Mouse (Mus musculus) embryonic facial prominence, embryonic 15.5 days (tissue): ENCODE data around the gene Nfe2l1. TPM values are rescaled to one million over a fixed set of nuclear protein-coding genes. Genes with fewer than 3 reads are reported as not detected.
"Not testable (repeated sequence)": the region's sequence is repeated elsewhere in the genome, so short reads cannot be mapped to it uniquely, and the experiment has no call there.

Experiments used
- ATAC-seq: fragments of 200-750 bp; cut with Nextera tagmentation; 2 replicates; pipeline ENCODE4 v1.8.0; 2017; ENCODE audit warnings: low read depth, moderate TSS enrichment; ENCODE audit not compliant: insufficient number of reproducible peaks, low FRiP score, low TSS enrichment
- H3K27ac ChIP-seq: fragments of 300-500 bp; sonication (generic); replicated peaks from 2 replicates; pipeline ENCODE4 v1.5.1; 2015; ENCODE audit warnings: mild to moderate bottlenecking, inconsistent platforms
- H3K27me3 ChIP-seq: fragments of 300-500 bp; sonication (generic); 2 replicates; pipeline ENCODE4 v1.6.1; 2015; ENCODE audit warnings: inconsistent platforms
- H3K36me3 ChIP-seq: fragments of 300-500 bp; sonication (generic); 2 replicates; pipeline ENCODE4 v1.6.1; 2015; ENCODE audit warnings: mild to moderate bottlenecking, inconsistent platforms
- H3K4me1 ChIP-seq: fragments of 300-500 bp; sonication (generic); 2 replicates; pipeline ENCODE4 v1.6.1; 2015; ENCODE audit warnings: inconsistent platforms
- H3K4me2 ChIP-seq: fragments of 300-500 bp; sonication (generic); replicated peaks from 2 replicates; pipeline ENCODE4 v1.6.1; 2015; ENCODE audit warnings: mild to moderate bottlenecking, inconsistent platforms
- H3K4me3 ChIP-seq: fragments of 300-500 bp; sonication (generic); replicated peaks from 2 replicates; pipeline ENCODE4 v1.5.1; 2015; ENCODE audit warnings: mild to moderate bottlenecking, inconsistent platforms
- H3K9ac ChIP-seq: fragments of 300-500 bp; sonication (generic); 2 replicates; pipeline ENCODE4 v1.6.1; 2015; ENCODE audit warnings: inconsistent platforms
- H3K9me3 ChIP-seq: fragments of 300-500 bp; sonication (generic); replicated peaks from 2 replicates; pipeline ENCODE4 v1.6.1; 2016; ENCODE audit warnings: inconsistent platforms
- WGBS: fragments of 180-500 bp; shearing (Covaris S2); methylation state at CpG from one replicate; pipeline ENCODE4 v1.1.7; 2015; 5-methylcytosine and 5-hydroxymethylcytosine counted together
- polyA plus RNA-seq: library from polyadenylated mRNA; unstranded; fragments of >200 nt; fragmentation: Nextera tagmentation; extraction: Ambion mirVana; gene quantifications from 2 replicates; pipeline ENCODE4 v1.2.1, GENCODE M21; 2015

Nfe2l1 gene
- polyA plus RNA-seq, 1 experiment from 2014 or later: 71.7 TPM

GRCm38 (mm10) chr11:96796081-96796480, 33.7 kb downstream of the Nfe2l1 start:
- Histone ChIP-seq H3K9ac (no peak overlapping the region), H3K36me3 (peaks cover 32% of the 10 kb centered on the region), H3K4me2 (no peak overlapping the region), H3K27me3 (no peaks in the 10 kb centered on the region), H3K4me1 (peaks cover 13% of the 10 kb centered on the region), H3K4me3 (no peak overlapping the region), H3K9me3 (no peaks in the 10 kb centered on the region), H3K27ac (no peak overlapping the region)
- 98% methylated on average over 2 of the region's 2 CpGs for WGBS
- ATAC-seq: no peak

- Histone ChIP-seq H3K4me1 (peaks cover 17% of the 10 kb centered on the region), H3K9me3 (no peaks in the 10 kb centered on the region), H3K4me3 (no peak overlapping the region), H3K36me3 (peaks cover 26% of the 10 kb centered on the region), H3K4me2 (no peak overlapping the region), H3K9ac (no peak overlapping the region), H3K27me3 (no peaks in the 10 kb centered on the region), H3K27ac (no peak overlapping the region)
- WGBS: 92% methylated on average over 13 of the region's 13 CpGs
- no peak for ATAC-seq
These were observed 34.3 kb downstream of the Nfe2l1 start for GRCm38 (mm10) chr11:96795491-96795890.

GRCm38 (mm10) chr11:96790681-96791080, 39.1 kb downstream of the Nfe2l1 start:
- no peak for ATAC-seq
- no peak overlapping the region for H3K27ac ChIP-seq
- no peaks in the 10 kb centered on the region for H3K27me3 ChIP-seq
- H3K36me3 ChIP-seq: peaks cover 4% of the 10 kb centered on the region
- H3K9me3 ChIP-seq: no peaks in the 10 kb centered on the region
- H3K4me3 ChIP-seq: peak overlapping the region; percentile 97; the same call in 1 of the 2 replicates
- H3K9ac ChIP-seq: no peak overlapping the region
- WGBS: 4% methylated on average over 1 of the region's 1 CpGs
- peaks cover 24% of the 10 kb centered on the region for H3K4me1 ChIP-seq
- peak overlapping the region; percentile 74 for H3K4me2 ChIP-seq

GRCm38 (mm10) chr11:96789990-96790389, 39.8 kb downstream of the Nfe2l1 start:
- ATAC-seq: no peak
- H3K27ac ChIP-seq: peak overlapping the region; percentile 95; the same call in 1 of the 2 replicates
- H3K36me3 ChIP-seq: no peaks in the 10 kb centered on the region
- peaks cover 24% of the 10 kb centered on the region for H3K4me1 ChIP-seq
- H3K4me2 ChIP-seq: peak overlapping the region; percentile 74
- peak overlapping the region; percentile 97 for H3K4me3 ChIP-seq
- WGBS: 5% methylated on average over 5 of the region's 5 CpGs
- peak overlapping the region; percentile 87 for H3K9ac ChIP-seq
- H3K27me3 ChIP-seq: no peaks in the 10 kb centered on the region
- no peaks in the 10 kb centered on the region for H3K9me3 ChIP-seq

- Histone ChIP-seq H3K27me3 (no peaks in the 10 kb centered on the region), H3K9me3 (no peaks in the 10 kb centered on the region), H3K36me3 (no peaks in the 10 kb centered on the region), H3K27ac (peak within 1 kb of the TSS; percentile 95), H3K4me2 (peak within 1 kb of the TSS; percentile 74), H3K4me3 (peak within 1 kb of the TSS; percentile 97), H3K9ac (peak within 1 kb of the TSS; percentile 87), H3K4me1 (peaks cover 24% of the 10 kb centered on the region)
- under 1% methylated on average over 80 of the region's 93 CpGs for WGBS
- ATAC-seq: peak; percentile 96
These were observed 40.6 kb downstream of the Nfe2l1 start, which contains the start of gene Cbx1 for GRCm38 (mm10) chr11:96788871-96789795. Cbx1 (plus strand) TSS chr11:96789127.

- Histone ChIP-seq H3K4me3 (no peak overlapping the region), H3K9me3 (no peaks in the 10 kb centered on the region), H3K9ac (no peak overlapping the region), H3K36me3 (no peaks in the 10 kb centered on the region), H3K27me3 (no peaks in the 10 kb centered on the region), H3K27ac (no peak overlapping the region), H3K4me1 (peaks cover 14% of the 10 kb centered on the region), H3K4me2 (no peak overlapping the region)
- no peak for ATAC-seq
- WGBS: 32% methylated on average over 9 of the region's 9 CpGs
These were observed 42.9 kb downstream of the Nfe2l1 start for GRCm38 (mm10) chr11:96786731-96787450.

- ATAC-seq, H3K27me3 ChIP-seq, H3K27ac ChIP-seq, H3K9me3 ChIP-seq, H3K4me2 ChIP-seq, H3K4me3 ChIP-seq, H3K9ac ChIP-seq, H3K4me1 ChIP-seq, H3K36me3 ChIP-seq: not testable (repeated sequence)
- 18% methylated on average over 7 of the region's 7 CpGs for WGBS
These were observed 44.9 kb downstream of the Nfe2l1 start for GRCm38 (mm10) chr11:96784847-96785246.

- Histone ChIP-seq H3K4me1 (peaks cover 7% of the 10 kb centered on the region), H3K9me3 (no peaks in the 10 kb centered on the region), H3K9ac (no peak overlapping the region), H3K27me3 (no peaks in the 10 kb centered on the region), H3K27ac (no peak overlapping the region), H3K4me3 (no peak overlapping the region), H3K4me2 (no peak overlapping the region), H3K36me3 (no peaks in the 10 kb centered on the region)
- ATAC-seq: no peak
- 80% methylated on average over 2 of the region's 2 CpGs for whole genome bisulfite sequencing
These were observed 48.3 kb downstream of the Nfe2l1 start for GRCm38 (mm10) chr11:96781425-96781824.

- Histone ChIP-seq H3K4me3 (no peak overlapping the region), H3K4me1 (peaks cover 11% of the 10 kb centered on the region), H3K36me3 (no peaks in the 10 kb centered on the region), H3K9me3 (no peaks in the 10 kb centered on the region), H3K27me3 (no peaks in the 10 kb centered on the region), H3K4me2 (no peak overlapping the region), H3K27ac (no peak overlapping the region), H3K9ac (no peak overlapping the region)
- no peak for ATAC-seq
- 69% methylated on average over 5 of the region's 5 CpGs for WGBS
These were observed 49.5 kb downstream of the Nfe2l1 start for GRCm38 (mm10) chr11:96780306-96780705.

GRCm38 (mm10) chr11:96778061-96778627, 51.6 kb downstream of the Nfe2l1 start:
- H3K9ac ChIP-seq: 0 out of 2 replicates have a peak overlapping the region, but pooled peaks have one; percentile 4
- WGBS: 62% methylated on average over 10 of the region's 10 CpGs
- H3K4me3 ChIP-seq: peak overlapping the region; percentile 60
- peak overlapping the region; percentile 58 for H3K27ac ChIP-seq
- not testable (repeated sequence) for H3K36me3 ChIP-seq, H3K9me3 ChIP-seq, ATAC-seq, H3K27me3 ChIP-seq
- peaks cover 11% of the 10 kb centered on the region for H3K4me1 ChIP-seq
- H3K4me2 ChIP-seq: peak overlapping the region; percentile 70
